Mouse (Mus musculus) neutrophil, adult 5-6 weeks (primary cell): ENCODE results near the gene Rbmx. TPM values are rescaled to one million over a fixed set of nuclear protein-coding genes. Genes with fewer than 3 reads are reported as not detected.

Experiments
- ATAC-seq: fragments of 151-379, 151-347 bp; 2 replicates; pipeline ENCODE4 v1.8.0; 2017; ENCODE audit warnings: mild to moderate bottlenecking, moderate TSS enrichment; ENCODE audit not compliant: insufficient number of reproducible peaks, poor library complexity, low FRiP score, severe bottlenecking; ENCODE audit errors: extremely low read depth
- total RNA-seq: library from RNA; stranded (forward); fragments of 200-1000 nt; gene quantifications from 2 replicates; pipeline ENCODE4 v1.2.3, GENCODE M21; 2017

Rbmx gene
- total RNA-seq, 1 experiment from 2014 or later = 60.6 TPM

DNA sequence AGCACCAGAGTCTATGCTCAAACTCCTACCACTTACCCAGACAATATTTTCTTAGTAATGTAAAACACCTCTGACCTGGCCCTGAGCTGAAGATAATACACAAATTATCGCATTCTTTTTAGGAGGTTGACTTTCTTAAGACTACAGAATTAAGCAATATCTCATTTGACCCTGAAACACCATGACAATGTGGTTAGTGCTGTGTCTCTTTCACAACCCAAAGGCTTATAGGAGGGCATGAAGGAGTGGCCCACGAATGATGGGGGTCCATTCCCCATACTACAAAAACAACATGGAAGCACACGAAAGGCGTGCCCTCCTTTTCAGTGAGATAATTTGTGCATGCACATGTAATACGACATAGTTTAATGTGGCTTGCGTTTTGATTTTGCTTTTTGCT is 57.5 kb downstream of the Rbmx start:
- no peak for ATAC-seq

Other genes starting within 250 kb of the Rbmx start
- 1.2 and 3.5 TPM in 2 replicates for gene Cd40lg, start 180.9 kb downstream of the Rbmx start, total RNA-seq
- gene Arhgef6, start 54.3 kb downstream of the Rbmx start, total RNA-seq = 141 and 151 TPM in 2 replicates
- not detected in 2 replicates for gene Gm364, start 16.1 kb upstream of the Rbmx start, total RNA-seq
- not detected in 2 replicates for gene Gpr101, start 110.7 kb upstream of the Rbmx start, total RNA-seq